Mouse (Mus musculus) C2C12 (cell line): ENCODE data around the gene Wdr83.

Experiments used
- CTCF ChIP-seq: IDR thresholded peaks from one replicate; pipeline ENCODE4 v1.5.1; 2011; ENCODE audit not compliant: control insufficient read depth, insufficient read depth, insufficient read length
- MYOG ChIP-seq: IDR thresholded peaks from one replicate; pipeline ENCODE4 v1.6.1; 2011; ENCODE audit not compliant: control insufficient read depth, insufficient read length; ENCODE audit errors: extremely low read depth
- USF1 ChIP-seq: IDR thresholded peaks from one replicate; pipeline ENCODE4 v1.6.1; 2011; ENCODE audit warnings: low read depth, mild to moderate bottlenecking, control low read depth, moderate library complexity

DNA sequence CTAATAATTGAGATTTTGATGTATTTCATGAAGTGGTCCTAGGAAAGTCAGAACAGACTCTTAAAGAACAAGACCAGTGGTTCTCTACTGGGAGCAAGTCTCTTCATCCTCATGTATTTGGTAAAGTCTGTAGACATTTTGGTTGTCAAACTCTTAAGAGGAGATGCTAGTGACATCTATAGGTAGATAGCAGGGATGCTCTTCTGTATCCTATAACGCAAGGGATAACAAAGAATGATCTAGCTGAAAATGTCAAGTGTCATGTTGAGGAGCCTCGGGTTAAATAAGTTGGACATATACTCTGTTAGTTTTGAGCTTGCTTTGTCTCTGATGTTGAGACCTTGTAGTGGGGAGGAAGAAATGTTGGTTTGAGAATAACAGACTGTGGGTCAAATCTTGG lies 53.2 kb downstream of the Wdr83 start:
- TF ChIP-seq CTCF: no peak
- TF ChIP-seq MYOG: no peak
- TF ChIP-seq USF1: no peak
